ENCODE assay signal across 19 mouse cellular contexts in genomic region chr12:65426884-65427283, GRCm38 (mm10).
DNase-seq lines count a peak whose midpoint lies in the region; ATAC-seq lines count a peak whose summit lies in the region.
"Had no signal": no experiment of that assay in that cellular context is flagged by ENCODE, and none has a peak within 500 bp of the region (broad histone marks: within the 10 kb centered on the region; RNA-seq: fewer than 3 reads in every experiment).

No protein-coding gene starts in this region.

- peaks cover 6% of the 10 kb centered on the region for H3K4me1 ChIP-seq in forebrain, embryonic 16.5 days (replicated peaks; ENCODE audit: control insufficient read depth, insufficient read depth, low read length)
- H3K4me1 ChIP-seq in forebrain, embryonic 11.5 days (replicated peaks; ENCODE audit: control insufficient read depth, insufficient read depth, low read length) = no peaks in the 10 kb centered on the region; the same call in 1 of the 2 replicates
- H3K4me1 ChIP-seq in hindbrain, embryonic 15.5 days (replicated peaks) = no peaks in the 10 kb centered on the region
- no peaks in the 10 kb centered on the region for H3K4me1 ChIP-seq in hindbrain, embryonic 12.5 days
- no peaks in the 10 kb centered on the region for H3K4me1 ChIP-seq in neural tube, embryonic 15.5 days

- H3K27ac ChIP-seq in forebrain, embryonic 16.5 days (ENCODE audit: low read length) = no peak overlapping the region
- H3K27ac ChIP-seq in forebrain, embryonic 11.5 days (ENCODE audit: low read depth, low read length) = no peak overlapping the region
- peak overlapping the region; percentile 42; the same call in 1 of the 2 replicates for H3K27ac ChIP-seq in hindbrain, embryonic 15.5 days (replicated peaks)
- H3K27ac ChIP-seq in hindbrain, embryonic 12.5 days = no peak overlapping the region
- H3K27ac ChIP-seq in neural tube, embryonic 15.5 days (replicated peaks) = 0 out of 2 replicates have a peak overlapping the region, but pooled peaks have one; percentile 0
- H3K27ac ChIP-seq: forebrain, embryonic 13.5 days had no signal

- no peaks in the 10 kb centered on the region for H3K36me3 ChIP-seq in forebrain, embryonic 16.5 days (ENCODE audit: control insufficient read depth, insufficient read depth)
- H3K36me3 ChIP-seq in forebrain, embryonic 11.5 days (ENCODE audit: control insufficient read depth, insufficient read depth, low read length) = no peaks in the 10 kb centered on the region
- no peaks in the 10 kb centered on the region for H3K36me3 ChIP-seq in hindbrain, embryonic 15.5 days
- no peaks in the 10 kb centered on the region for H3K36me3 ChIP-seq in hindbrain, embryonic 12.5 days
- H3K36me3 ChIP-seq in neural tube, embryonic 15.5 days = no peaks in the 10 kb centered on the region

- no peak for ATAC-seq in forebrain, embryonic 16.5 days
- no peak for ATAC-seq in forebrain, embryonic 11.5 days (replicated peaks; ENCODE audit: low FRiP score)
- ATAC-seq in hindbrain, embryonic 15.5 days (ENCODE audit: low FRiP score, low read depth) = no peak; the same call in 1 of the 2 replicates
- no peak for ATAC-seq in hindbrain, embryonic 12.5 days (ENCODE audit: low FRiP score)
- no peak for ATAC-seq in neural tube, embryonic 15.5 days (ENCODE audit: low FRiP score)
- ATAC-seq: CD4-positive, CD25-positive, alpha-beta regulatory T cell, adult 4 months; forebrain, embryonic 13.5 days; liver, postnatal 0 days had no signal

- H3K9ac ChIP-seq in forebrain, embryonic 16.5 days (replicated peaks; ENCODE audit: low read depth, low read length) = no peak overlapping the region
- H3K9ac ChIP-seq in forebrain, embryonic 11.5 days (ENCODE audit: low read length) = no peak overlapping the region
- H3K9ac ChIP-seq in hindbrain, embryonic 15.5 days = no peak overlapping the region
- no peak overlapping the region for H3K9ac ChIP-seq in hindbrain, embryonic 12.5 days
- H3K9ac ChIP-seq in neural tube, embryonic 15.5 days (replicated peaks) = no peak overlapping the region
- H3K9ac ChIP-seq: forebrain, embryonic 13.5 days; liver, postnatal 0 days had no signal

- 0 out of 2 replicates have a peak overlapping the region, but pooled peaks have one; percentile 8 for H3K4me2 ChIP-seq in forebrain, embryonic 16.5 days (ENCODE audit: low read length)
- no peak overlapping the region for H3K4me2 ChIP-seq in forebrain, embryonic 11.5 days (ENCODE audit: low read depth, low read length, severe bottlenecking)
- no peak overlapping the region for H3K4me2 ChIP-seq in hindbrain, embryonic 15.5 days
- no peak overlapping the region for H3K4me2 ChIP-seq in hindbrain, embryonic 12.5 days (replicated peaks)
- H3K4me2 ChIP-seq in neural tube, embryonic 15.5 days = no peak overlapping the region
- H3K4me2 ChIP-seq: forebrain, embryonic 13.5 days had no signal

- H3K9me3 ChIP-seq in forebrain, embryonic 16.5 days (ENCODE audit: control insufficient read depth, low read length) = no peaks in the 10 kb centered on the region
- no peaks in the 10 kb centered on the region for H3K9me3 ChIP-seq in forebrain, embryonic 11.5 days (ENCODE audit: control insufficient read depth, low read length)
- H3K9me3 ChIP-seq in hindbrain, embryonic 15.5 days = no peaks in the 10 kb centered on the region
- H3K9me3 ChIP-seq in hindbrain, embryonic 12.5 days (replicated peaks) = no peaks in the 10 kb centered on the region
- H3K9me3 ChIP-seq in neural tube, embryonic 15.5 days (replicated peaks) = no peaks in the 10 kb centered on the region
- H3K9me3 ChIP-seq: forebrain, embryonic 13.5 days had no signal

- 57% methylated on average over 11 of the region's 11 CpGs for WGBS in forebrain, embryonic 16.5 days
- WGBS in forebrain, embryonic 11.5 days = 87% methylated on average over 11 of the region's 11 CpGs
- 79% methylated on average over 11 of the region's 11 CpGs for WGBS in hindbrain, embryonic 15.5 days
- WGBS in hindbrain, embryonic 12.5 days = 84% methylated on average over 11 of the region's 11 CpGs
- 85% methylated on average over 11 of the region's 11 CpGs for WGBS in neural tube, embryonic 15.5 days

- no peaks in the 10 kb centered on the region for H3K27me3 ChIP-seq in forebrain, embryonic 16.5 days (replicated peaks; ENCODE audit: control insufficient read depth, insufficient read depth, low read length)
- H3K27me3 ChIP-seq in forebrain, embryonic 11.5 days (ENCODE audit: control insufficient read depth, insufficient read depth, low read length) = no peaks in the 10 kb centered on the region
- H3K27me3 ChIP-seq in hindbrain, embryonic 15.5 days = no peaks in the 10 kb centered on the region
- no peaks in the 10 kb centered on the region for H3K27me3 ChIP-seq in hindbrain, embryonic 12.5 days
- no peaks in the 10 kb centered on the region for H3K27me3 ChIP-seq in neural tube, embryonic 15.5 days (replicated peaks)
- H3K27me3 ChIP-seq: forebrain, embryonic 13.5 days had no signal

- no peak for DNase-seq in forebrain, embryonic 11.5 days (ENCODE audit: low spot score)
- no peak for DNase-seq in neural tube, embryonic 10.5 days (ENCODE audit: extremely low spot score, low spot score)
- DNase-seq in cerebellum, adult 18-20 months = no peak
- DNase-seq: adrenal gland, postnatal 14 days; cerebellum, adult 11-12 months; cerebellum, postnatal 36 days; gastrocnemius, postnatal 10 days; heart, adult 18-20 months; kidney, adult 11 months; liver, postnatal 0 days; lung, postnatal 10 days; midbrain, embryonic 14.5 days had no signal

- no peak overlapping the region for H3K4me3 ChIP-seq in forebrain, embryonic 16.5 days (replicated peaks; ENCODE audit: low read length)
- no peak overlapping the region for H3K4me3 ChIP-seq in forebrain, embryonic 11.5 days (ENCODE audit: low read depth, low read length)
- no peak overlapping the region for H3K4me3 ChIP-seq in hindbrain, embryonic 15.5 days
- H3K4me3 ChIP-seq in hindbrain, embryonic 12.5 days = no peak overlapping the region
- H3K4me3 ChIP-seq in neural tube, embryonic 15.5 days (replicated peaks) = no peak overlapping the region
- H3K4me3 ChIP-seq: forebrain, embryonic 13.5 days; myocyte had no signal

Comparison
In these comparisons a context has a peak if more than half of its experiments do, and no peak if none do; other contexts are left out.
1. H3K27ac ChIP-seq: peak in hindbrain, embryonic 15.5 days (single experiment) and neural tube, embryonic 15.5 days (single experiment); none in forebrain, embryonic 16.5 days (single experiment), forebrain, embryonic 11.5 days (single experiment) and hindbrain, embryonic 12.5 days (single experiment).